Mouse (Mus musculus) midbrain, embryonic 13.5 days (tissue): ENCODE results near the gene Galnt18. TPM values are rescaled to one million over a fixed set of nuclear protein-coding genes. Genes with fewer than 3 reads are reported as not detected.

Source experiments
- ATAC-seq: fragments of 200-750 bp; cut with Nextera tagmentation; 2 replicates; pipeline ENCODE4 v1.8.0; 2017; ENCODE audit warnings: mild to moderate bottlenecking, moderate TSS enrichment, moderate library complexity
- H3K27ac ChIP-seq: fragments of 300-500 bp; sonication (generic); 2 replicates; pipeline ENCODE4 v1.5.1; 2015; ENCODE audit warnings: inconsistent platforms, mild to moderate bottlenecking, moderate library complexity
- H3K27me3 ChIP-seq: fragments of 300-500 bp; sonication (generic); 2 replicates; pipeline ENCODE4 v1.6.1; 2015; ENCODE audit warnings: mild to moderate bottlenecking, inconsistent platforms
- H3K36me3 ChIP-seq: fragments of 300-500 bp; sonication (generic); 2 replicates; pipeline ENCODE4 v1.6.1; 2015; ENCODE audit warnings: mild to moderate bottlenecking, inconsistent platforms
- H3K4me1 ChIP-seq: fragments of 300-500 bp; sonication (generic); replicated peaks from 2 replicates; pipeline ENCODE4 v1.6.1; 2015; ENCODE audit warnings: inconsistent platforms
- H3K4me2 ChIP-seq: fragments of 300-500 bp; sonication (generic); replicated peaks from 2 replicates; pipeline ENCODE4 v1.6.1; 2015; ENCODE audit warnings: moderate library complexity, mild to moderate bottlenecking, inconsistent platforms
- H3K4me3 ChIP-seq: fragments of 300-500 bp; sonication (generic); replicated peaks from 2 replicates; pipeline ENCODE4 v1.5.1; 2015; ENCODE audit warnings: mild to moderate bottlenecking, inconsistent platforms
- H3K9ac ChIP-seq: fragments of 300-500 bp; sonication (generic); replicated peaks from 2 replicates; pipeline ENCODE4 v1.6.1; 2015; ENCODE audit warnings: mild to moderate bottlenecking, inconsistent platforms
- H3K9me3 ChIP-seq: fragments of 300-500 bp; sonication (generic); 2 replicates; pipeline ENCODE4 v1.6.1; 2016; ENCODE audit warnings: mild to moderate bottlenecking, inconsistent platforms
- WGBS: fragments of 180-500 bp; shearing (Covaris S2); methylation state at CpG from one replicate; pipeline ENCODE4 v1.1.7; 2015; 5-methylcytosine and 5-hydroxymethylcytosine counted together
- polyA plus RNA-seq: library from polyadenylated mRNA; unstranded; fragments of >200 nt; fragmentation: Nextera tagmentation; extraction: Ambion mirVana; gene quantifications from 2 replicates; pipeline ENCODE4 v1.2.1, GENCODE M21; 2015

Galnt18 gene
- polyA plus RNA-seq, 1 experiment from 2014 or later, result 11.0 TPM

GRCm38 (mm10) chr7:111580547-111580946 is 199.2 kb downstream of the Galnt18 start:
- H3K4me2 ChIP-seq, result no peak overlapping the region
- no peaks in the 10 kb centered on the region for H3K9me3 ChIP-seq
- no peaks in the 10 kb centered on the region for H3K27me3 ChIP-seq
- H3K4me3 ChIP-seq, result no peak overlapping the region
- H3K36me3 ChIP-seq, result no peaks in the 10 kb centered on the region
- 67% methylated on average over 6 of the region's 6 CpGs for WGBS
- H3K9ac ChIP-seq, result no peak overlapping the region
- no peak for ATAC-seq
- peaks cover under 1% of the 10 kb centered on the region for H3K4me1 ChIP-seq
- no peak overlapping the region for H3K27ac ChIP-seq

GRCm38 (mm10) chr7:111575096-111575495 is 204.7 kb downstream of the Galnt18 start:
- Histone ChIP-seq H3K36me3 (no peaks in the 10 kb centered on the region), H3K4me2 (no peak overlapping the region), H3K27me3 (no peaks in the 10 kb centered on the region), H3K9me3 (no peaks in the 10 kb centered on the region), H3K9ac (no peak overlapping the region), H3K27ac (no peak overlapping the region), H3K4me1 (peaks cover 21% of the 10 kb centered on the region), H3K4me3 (no peak overlapping the region)
- ATAC-seq, result no peak
- 69% methylated on average over 2 of the region's 2 CpGs for WGBS

- Histone ChIP-seq H3K4me2 (no peak overlapping the region), H3K27me3 (no peaks in the 10 kb centered on the region), H3K4me1 (peaks cover 21% of the 10 kb centered on the region), H3K9ac (no peak overlapping the region), H3K36me3 (no peaks in the 10 kb centered on the region), H3K9me3 (no peaks in the 10 kb centered on the region), H3K4me3 (no peak overlapping the region), H3K27ac (no peak overlapping the region)
- 95% methylated on average over 2 of the region's 2 CpGs for WGBS
- no peak for ATAC-seq
These were observed 207.4 kb downstream of the Galnt18 start for GRCm38 (mm10) chr7:111572336-111572735.

- Histone ChIP-seq H3K9me3 (0 out of 2 replicates have a peak, but pooled peaks cover 3% of the 10 kb centered on the region), H3K4me1 (0 out of 2 replicates have a peak, but pooled peaks cover 4% of the 10 kb centered on the region), H3K4me2 (no peak overlapping the region), H3K36me3 (no peaks in the 10 kb centered on the region), H3K27me3 (no peaks in the 10 kb centered on the region), H3K27ac (no peak overlapping the region), H3K9ac (no peak overlapping the region), H3K4me3 (no peak overlapping the region)
- 82% methylated on average over 6 of the region's 6 CpGs for WGBS
- no peak for ATAC-seq
These were observed 212.9 kb downstream of the Galnt18 start for GRCm38 (mm10) chr7:111566838-111567237.

GRCm38 (mm10) chr7:111563316-111564110 is 216.3 kb downstream of the Galnt18 start:
- 72% methylated on average over 9 of the region's 9 CpGs for WGBS
- no peak for ATAC-seq
- no peaks in the 10 kb centered on the region for H3K4me1 ChIP-seq

GRCm38 (mm10) chr7:111560097-111560496 is 219.7 kb downstream of the Galnt18 start:
- ATAC-seq, result no peak
- Histone ChIP-seq H3K4me1 (peaks cover 4% of the 10 kb centered on the region; the same call in 1 of the 2 replicates), H3K4me2 (no peak overlapping the region), H3K27ac (no peak overlapping the region), H3K36me3 (no peaks in the 10 kb centered on the region), H3K4me3 (no peak overlapping the region), H3K27me3 (no peaks in the 10 kb centered on the region), H3K9ac (no peak overlapping the region), H3K9me3 (peaks cover 5% of the 10 kb centered on the region)
- WGBS, result 73% methylated on average over 3 of the region's 3 CpGs

More at GRCm38 (mm10) chr7:111563316-111564110, 216.3 kb downstream of the Galnt18 start:
- no peak overlapping the region for H3K9ac ChIP-seq
- peaks cover 9% of the 10 kb centered on the region for H3K9me3 ChIP-seq
- no peaks in the 10 kb centered on the region for H3K27me3 ChIP-seq
- no peak overlapping the region for H3K4me3 ChIP-seq
- H3K27ac ChIP-seq, result no peak overlapping the region
- H3K36me3 ChIP-seq, result no peaks in the 10 kb centered on the region
- no peak overlapping the region for H3K4me2 ChIP-seq

GRCm38 (mm10) chr7:111559011-111559410 is 220.8 kb downstream of the Galnt18 start:
- peaks cover 4% of the 10 kb centered on the region; the same call in 1 of the 2 replicates for H3K4me1 ChIP-seq
- no peak overlapping the region for H3K27ac ChIP-seq
- H3K9me3 ChIP-seq, result peaks cover 5% of the 10 kb centered on the region
- H3K36me3 ChIP-seq, result no peaks in the 10 kb centered on the region
- WGBS, result 73% methylated on average over 3 of the region's 3 CpGs
- no peak overlapping the region for H3K9ac ChIP-seq
- H3K4me2 ChIP-seq, result no peak overlapping the region
- no peak overlapping the region for H3K4me3 ChIP-seq
- H3K27me3 ChIP-seq, result no peaks in the 10 kb centered on the region
- ATAC-seq, result no peak

- H3K9ac ChIP-seq, result no peak overlapping the region
- no peak for ATAC-seq
- no peak overlapping the region for H3K4me2 ChIP-seq
- H3K27ac ChIP-seq, result no peak overlapping the region
- peaks cover 14% of the 10 kb centered on the region for H3K27me3 ChIP-seq
- no peaks in the 10 kb centered on the region for H3K9me3 ChIP-seq
- peaks cover 25% of the 10 kb centered on the region for H3K4me1 ChIP-seq
- no peaks in the 10 kb centered on the region for H3K36me3 ChIP-seq
- H3K4me3 ChIP-seq, result no peak overlapping the region
- 92% methylated on average over 1 of the region's 1 CpGs for WGBS
These were observed 228.8 kb downstream of the Galnt18 start for GRCm38 (mm10) chr7:111550987-111551386.

GRCm38 (mm10) chr7:111547069-111547468 is 232.7 kb downstream of the Galnt18 start:
- peak; percentile 86 for ATAC-seq
- Histone ChIP-seq H3K4me2 (peak overlapping the region; percentile 39), H3K9me3 (no peaks in the 10 kb centered on the region), H3K27ac (peak overlapping the region; percentile 74), H3K27me3 (peaks cover 14% of the 10 kb centered on the region), H3K36me3 (no peaks in the 10 kb centered on the region), H3K9ac (peak overlapping the region; percentile 37; the same call in 1 of the 2 replicates), H3K4me1 (peaks cover 36% of the 10 kb centered on the region), H3K4me3 (no peak overlapping the region)
- WGBS, result 16% methylated on average over 10 of the region's 10 CpGs

- Histone ChIP-seq H3K27ac (no peak overlapping the region), H3K9ac (no peak overlapping the region), H3K4me3 (no peak overlapping the region), H3K36me3 (no peaks in the 10 kb centered on the region), H3K4me2 (no peak overlapping the region), H3K4me1 (peaks cover 36% of the 10 kb centered on the region), H3K27me3 (peaks cover 14% of the 10 kb centered on the region), H3K9me3 (no peaks in the 10 kb centered on the region)
- WGBS, result 18% methylated on average over 1 of the region's 1 CpGs
- ATAC-seq, result no peak
These were observed 234.2 kb downstream of the Galnt18 start for GRCm38 (mm10) chr7:111545614-111546013.

- H3K4me2 ChIP-seq, result no peak overlapping the region
- ATAC-seq, result no peak
- H3K27me3 ChIP-seq, result no peaks in the 10 kb centered on the region
- H3K9me3 ChIP-seq, result no peaks in the 10 kb centered on the region
- H3K9ac ChIP-seq, result no peak overlapping the region
- H3K27ac ChIP-seq, result no peak overlapping the region
- no peak overlapping the region for H3K4me3 ChIP-seq
- H3K36me3 ChIP-seq, result no peaks in the 10 kb centered on the region
- 90% methylated on average over 6 of the region's 6 CpGs for WGBS
- no peaks in the 10 kb centered on the region for H3K4me1 ChIP-seq
These were observed 241.8 kb downstream of the Galnt18 start for GRCm38 (mm10) chr7:111537946-111538345.

- 48% methylated on average over 8 of the region's 8 CpGs for whole genome bisulfite sequencing
- Histone ChIP-seq H3K4me1 (no peaks in the 10 kb centered on the region), H3K36me3 (no peaks in the 10 kb centered on the region), H3K27ac (no peak overlapping the region), H3K9me3 (no peaks in the 10 kb centered on the region), H3K4me2 (no peak overlapping the region), H3K9ac (no peak overlapping the region), H3K27me3 (no peaks in the 10 kb centered on the region), H3K4me3 (no peak overlapping the region)
- no peak for ATAC-seq
These were observed 244.9 kb downstream of the Galnt18 start for GRCm38 (mm10) chr7:111534826-111535405.
